Mouse (Mus musculus): Measurements from ENCODE around the gene Kcne2.

- TF ChIP-seq CTCF (IDR thresholded peaks at IDR 0.05; ENCODE audit: borderline replicate concordance, control insufficient read depth, extremely low read depth, insufficient read depth, low read length, poor library complexity): no peak
- no peak for TF ChIP-seq POLR2A (IDR thresholded peaks at IDR 0.05; ENCODE audit: control insufficient read depth, extremely low read depth, insufficient read depth, low read length, poor library complexity)
These were observed 16.9 kb downstream of the Kcne2 start for GRCm38 (mm10) chr16:92309126-92309525.
